Mouse (Mus musculus): ENCODE measurements around the gene Dnah1. TPM values are rescaled to one million over a fixed set of nuclear protein-coding genes. Genes with fewer than 3 reads are reported as not detected.

Dnah1 gene
- polyA plus RNA-seq, 1 experiment: not detected

Other genes starting within 250 kb of the Dnah1 start
- 119 and 175 TPM in 2 replicates for gene Smim4, start 194.9 kb downstream of the Dnah1 start, polyA plus RNA-seq (2012; ENCODE audit: insufficient read depth, insufficient read length, missing spikeins)
- gene Nt5dc2, start 192.8 kb downstream of the Dnah1 start, polyA plus RNA-seq (2012; ENCODE audit: insufficient read depth, insufficient read length, missing spikeins): 2.5 and 4.0 TPM in 2 replicates
- gene Stab1, start 155.3 kb downstream of the Dnah1 start, polyA plus RNA-seq (2012; ENCODE audit: insufficient read depth, insufficient read length, missing spikeins): 25.2 and 28.0 TPM in 2 replicates
- gene Tnnc1, start 115.6 kb downstream of the Dnah1 start, polyA plus RNA-seq (2012; ENCODE audit: insufficient read depth, insufficient read length, missing spikeins): 17.2 and 24.4 TPM in 2 replicates
- 83.6 and 84.5 TPM in 2 replicates for gene Nisch, start 107.0 kb downstream of the Dnah1 start, polyA plus RNA-seq (2012; ENCODE audit: insufficient read depth, insufficient read length, missing spikeins)
- gene Sema3g, start 106.0 kb downstream of the Dnah1 start, polyA plus RNA-seq (2012; ENCODE audit: insufficient read depth, insufficient read length, missing spikeins): 5.4 and 10.5 TPM in 2 replicates
- 7.3 and 9.9 TPM in 2 replicates for gene Phf7, start 72.6 kb downstream of the Dnah1 start, polyA plus RNA-seq (2012; ENCODE audit: insufficient read depth, insufficient read length, missing spikeins)
- 17.8 and 22.0 TPM in 2 replicates for gene Bap1, start 72.4 kb downstream of the Dnah1 start, polyA plus RNA-seq (2012; ENCODE audit: insufficient read depth, insufficient read length, missing spikeins)
- gene Capn7, start 12.7 kb upstream of the Dnah1 start, polyA plus RNA-seq (2012; ENCODE audit: insufficient read depth, insufficient read length, missing spikeins): 14.9 and 16.9 TPM in 2 replicates
- gene Sh3bp5, start 112.2 kb upstream of the Dnah1 start, polyA plus RNA-seq (2012; ENCODE audit: insufficient read depth, insufficient read length, missing spikeins): 65.9 and 67.5 TPM in 2 replicates
- gene Eaf1, start 170.5 kb upstream of the Dnah1 start, polyA plus RNA-seq (2012; ENCODE audit: insufficient read depth, insufficient read length, missing spikeins): 8.2 and 8.6 TPM in 2 replicates
- gene Mettl6, start 171.1 kb upstream of the Dnah1 start, polyA plus RNA-seq (2012; ENCODE audit: insufficient read depth, insufficient read length, missing spikeins): 16.9 TPM in 2 replicates